Mouse (Mus musculus) heart, postnatal 4 days (tissue): ENCODE data around the gene Slc8a2. TPM values are rescaled to one million over a fixed set of nuclear protein-coding genes. Genes with fewer than 3 reads are reported as not detected.

ENCODE experiments used
- DNase-seq: peaks from one replicate; pipeline ENCODE4 v3.0.0; 2021
- total RNA-seq, 2 experiments: library from RNA; stranded (reverse); gene quantifications; 2 replicates each; pipeline ENCODE4 v1.2.3; 2021

Gene Slc8a2
- total RNA-seq, 2 experiments from 2014 or later = 2.0 TPM

DNA sequence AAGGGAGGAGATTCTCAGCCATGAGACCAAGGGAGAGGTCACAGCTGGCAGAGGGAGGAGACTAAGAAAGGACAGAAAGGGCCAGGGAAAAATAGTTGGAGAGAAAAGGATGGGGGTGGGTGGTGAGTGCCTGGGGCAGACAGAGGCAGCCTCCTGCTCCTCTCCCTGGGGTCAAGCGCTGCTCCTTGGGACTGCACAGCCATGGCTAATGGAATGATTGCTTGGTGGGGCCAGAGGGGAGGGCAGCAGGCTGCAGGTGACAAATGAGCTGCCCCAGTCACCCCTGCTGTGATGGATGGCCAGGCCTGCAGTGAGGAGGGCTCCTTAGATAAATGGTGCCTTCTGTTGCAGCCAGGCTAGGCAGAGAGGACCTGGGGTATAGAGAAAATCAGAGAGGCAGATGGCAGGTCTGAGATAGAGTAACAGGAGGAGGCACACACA lies 42.5 kb downstream of the Slc8a2 start:
- DNase-seq = no peak

DNA sequence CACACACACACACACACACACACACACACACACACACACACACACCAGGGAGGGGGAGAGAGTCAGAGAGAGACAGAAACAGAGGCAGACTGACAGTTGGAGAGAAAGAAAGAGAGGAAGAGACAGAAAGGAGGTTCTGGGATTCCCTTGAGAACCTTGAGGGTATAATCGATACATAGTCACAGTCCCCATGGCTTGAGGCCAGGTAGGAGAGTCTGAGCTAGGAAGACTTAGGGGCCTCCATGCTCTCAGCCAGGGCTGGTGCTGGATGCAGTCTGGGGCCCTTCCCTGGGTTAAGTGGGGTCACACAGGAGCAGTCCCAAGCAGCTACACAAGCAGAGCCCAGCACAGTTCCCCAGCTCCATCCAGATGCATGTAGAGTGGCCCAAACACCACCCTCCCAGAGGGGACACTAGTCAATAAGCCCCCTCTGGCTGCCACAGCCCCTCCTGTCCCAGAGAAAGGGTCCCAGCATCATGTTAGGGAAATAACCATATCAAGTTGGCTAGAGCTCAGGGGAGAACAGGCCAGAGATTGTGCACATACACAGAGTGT lies 43.0 kb downstream of the Slc8a2 start:
- no peak for DNase-seq

DNA sequence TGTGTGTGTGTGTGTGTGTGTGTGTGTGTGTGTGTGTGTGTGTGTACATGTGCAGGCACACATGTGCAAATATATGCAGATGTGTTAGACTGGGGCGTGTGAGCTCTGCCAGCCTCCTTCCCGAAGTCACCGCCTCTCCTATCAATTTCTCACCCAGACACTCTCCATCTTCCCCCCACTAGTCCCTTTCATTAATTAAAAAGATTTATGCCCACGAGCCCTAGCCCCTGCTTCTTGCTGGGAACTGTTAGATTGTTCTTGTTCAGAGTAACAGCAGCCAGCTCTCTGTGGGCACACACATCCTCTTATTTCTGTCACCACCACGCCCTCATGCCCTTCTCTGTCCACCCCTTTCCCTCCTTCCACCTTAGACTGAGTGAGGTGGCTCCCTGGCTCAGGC lies 43.5 kb downstream of the Slc8a2 start:
- no peak for DNase-seq

DNA sequence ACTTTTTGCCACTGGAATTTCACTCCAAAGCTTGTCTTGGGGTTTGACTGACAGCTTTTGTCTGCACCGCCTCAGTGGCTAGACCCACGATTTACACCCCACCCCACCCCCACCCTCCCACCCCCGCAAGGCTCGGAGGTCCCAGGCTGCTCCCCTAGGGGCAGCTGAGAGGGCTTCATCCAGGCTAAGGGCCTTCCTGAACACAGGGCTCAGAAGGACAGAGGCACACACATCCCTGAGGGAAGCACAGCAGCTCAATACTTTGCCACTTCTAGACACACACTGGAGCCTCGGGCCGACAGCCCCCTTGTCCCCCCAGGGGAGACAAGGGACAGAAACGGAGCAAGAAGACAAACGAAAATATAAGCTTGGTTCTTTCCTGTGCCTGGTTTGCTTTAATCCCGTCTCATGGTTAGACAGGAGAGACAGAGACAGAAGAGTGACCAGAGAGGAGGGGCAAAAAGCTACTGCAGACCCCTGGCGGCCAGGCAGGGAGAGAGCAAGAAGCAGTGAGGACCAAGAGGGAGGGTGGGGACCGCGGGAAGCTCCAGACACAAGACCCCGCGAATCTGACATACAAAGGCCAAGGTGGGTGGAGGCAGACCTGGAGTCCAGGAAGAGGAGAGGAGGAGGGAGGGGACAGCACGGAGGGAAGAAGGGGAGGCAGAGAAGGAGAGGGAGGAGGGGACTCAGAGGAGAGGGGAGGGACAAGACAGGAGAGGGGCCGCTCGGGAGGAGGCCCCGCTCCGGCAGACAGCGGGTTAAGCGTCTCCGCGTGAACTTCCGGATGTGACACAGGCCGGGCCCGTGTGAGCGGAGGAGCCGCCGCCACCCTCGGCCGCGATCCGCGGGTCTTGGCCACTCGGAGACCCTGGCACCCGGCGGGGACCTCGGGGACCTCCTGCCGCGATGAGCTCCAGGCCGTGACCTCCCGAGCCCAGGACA lies 45.2 kb downstream of the Slc8a2 start, which contains the start of gene Meis3:
Gene Meis3, plus strand, starts transcription at position 494 of the 945 bp plus-strand sequence.
- peak; percentile 57 for DNase-seq

GRCm38 (mm10) chr7:16175542-16175931 lies 45.9 kb downstream of the Slc8a2 start:
- no peak for DNase-seq

GRCm38 (mm10) chr7:16178114-16178513 lies 48.5 kb downstream of the Slc8a2 start:
- DNase-seq = no peak

DNA sequence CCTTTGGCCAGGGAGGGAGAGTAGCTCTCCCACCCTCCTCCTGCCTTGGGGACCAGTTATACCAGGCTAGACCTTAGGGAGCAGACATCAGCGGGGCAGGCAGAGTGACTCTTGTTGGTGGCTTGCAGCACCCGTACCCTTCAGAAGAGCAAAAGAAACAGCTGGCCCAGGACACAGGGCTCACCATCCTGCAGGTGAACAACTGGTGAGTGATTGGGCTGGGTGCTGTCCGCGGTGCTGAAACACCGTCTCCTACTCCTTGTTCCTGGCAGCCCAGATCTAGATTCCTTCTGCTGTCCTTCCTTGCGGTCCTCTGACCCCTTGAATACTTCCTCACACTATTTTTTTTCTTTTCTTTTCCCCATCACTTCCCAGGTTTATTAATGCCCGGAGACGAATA lies 54.0 kb downstream of the Slc8a2 start:
- peak; percentile 78 for DNase-seq

DNA sequence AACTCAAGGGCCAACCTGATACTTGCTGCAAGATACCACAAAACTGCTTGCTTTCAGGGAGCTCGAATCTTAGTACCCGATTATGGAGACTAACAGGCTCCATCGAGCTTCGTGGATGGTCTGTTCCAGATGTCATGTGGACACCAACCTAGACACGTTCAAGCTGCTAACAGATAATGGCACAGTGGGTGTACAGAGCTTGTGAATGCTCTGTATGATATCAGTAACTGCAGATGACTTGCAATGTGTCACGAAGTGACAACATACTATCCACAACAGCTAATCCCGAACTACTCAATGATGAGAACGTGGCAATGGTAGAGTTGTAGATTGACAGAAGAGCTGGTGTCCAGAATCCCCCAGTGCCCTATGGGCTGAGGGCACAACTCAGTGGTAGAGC lies 57.9 kb downstream of the Slc8a2 start:
- DNase-seq = no peak

DNA sequence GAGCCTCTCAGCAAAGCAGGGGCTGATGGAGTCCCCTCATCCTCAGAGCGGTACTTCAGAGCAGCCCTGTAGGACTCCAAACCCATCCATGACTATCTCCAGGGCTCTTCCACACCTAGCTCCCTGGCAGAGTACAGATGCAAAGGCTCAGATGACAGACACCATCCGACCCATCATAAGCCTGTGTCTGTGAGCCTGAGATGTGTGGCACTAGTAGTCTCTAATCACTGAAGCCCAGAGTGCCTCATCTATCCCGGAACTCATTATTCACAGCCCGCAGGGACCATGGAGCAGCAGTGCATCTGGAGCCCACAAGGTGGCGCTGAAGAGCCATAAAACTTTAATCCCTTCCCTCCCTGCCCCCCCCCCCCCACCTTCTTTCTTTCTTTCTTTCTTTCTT lies 62.7 kb downstream of the Slc8a2 start:
- peak; percentile 84 for DNase-seq

GRCm38 (mm10) chr7:16193702-16194101 lies 64.1 kb downstream of the Slc8a2 start:
- DNase-seq = no peak

DNA sequence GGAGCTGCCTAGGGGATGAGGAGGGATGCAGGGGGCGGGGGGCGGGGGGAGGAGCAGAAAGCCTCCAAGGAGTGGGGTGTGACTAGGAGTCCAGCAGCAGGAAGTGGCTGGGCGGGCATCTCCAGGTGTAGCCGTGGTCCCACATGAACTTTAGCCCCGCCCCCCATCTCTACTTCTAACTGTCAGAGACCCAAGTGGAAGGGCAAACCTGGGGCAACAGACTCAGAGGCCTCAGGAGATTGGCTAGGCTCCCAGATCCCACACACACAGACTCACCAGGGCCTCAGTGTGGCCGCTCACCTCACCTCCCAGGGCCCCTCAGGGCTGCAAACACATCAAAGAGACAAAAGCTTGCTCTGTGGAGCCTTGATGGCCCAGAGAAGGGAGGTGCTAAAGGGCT lies 67.0 kb downstream of the Slc8a2 start:
- DNase-seq = no peak

- DNase-seq = no peak
These were observed 67.5 kb downstream of the Slc8a2 start for GRCm38 (mm10) chr7:16197166-16197565.

- DNase-seq = no peak
These were observed 68.9 kb downstream of the Slc8a2 start for GRCm38 (mm10) chr7:16198540-16198939.

DNA sequence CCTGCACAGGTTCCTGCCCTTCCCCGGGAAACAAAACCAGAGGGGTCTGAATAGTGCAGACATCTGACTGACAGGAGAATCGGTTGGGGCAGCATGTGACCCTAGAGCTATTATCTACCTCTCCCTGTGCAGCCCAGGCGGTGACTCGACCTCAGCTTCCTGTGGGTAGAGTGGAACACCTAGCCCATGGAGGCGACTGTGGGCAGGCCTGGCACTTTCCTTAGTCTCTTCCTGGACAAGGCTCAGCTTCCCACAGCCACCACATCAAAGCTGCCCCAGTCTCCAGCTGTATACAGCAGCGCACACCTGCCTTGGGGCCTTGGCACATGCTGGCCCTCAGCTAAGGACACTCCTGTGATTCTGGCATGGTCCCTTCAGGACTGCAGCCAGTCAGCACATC lies 71.5 kb downstream of the Slc8a2 start:
- no peak for DNase-seq

GRCm38 (mm10) chr7:16202756-16203504 lies 73.3 kb downstream of the Slc8a2 start:
- no peak for DNase-seq

- DNase-seq = no peak
These were observed 73.9 kb downstream of the Slc8a2 start for GRCm38 (mm10) chr7:16203505-16203903.

DNA sequence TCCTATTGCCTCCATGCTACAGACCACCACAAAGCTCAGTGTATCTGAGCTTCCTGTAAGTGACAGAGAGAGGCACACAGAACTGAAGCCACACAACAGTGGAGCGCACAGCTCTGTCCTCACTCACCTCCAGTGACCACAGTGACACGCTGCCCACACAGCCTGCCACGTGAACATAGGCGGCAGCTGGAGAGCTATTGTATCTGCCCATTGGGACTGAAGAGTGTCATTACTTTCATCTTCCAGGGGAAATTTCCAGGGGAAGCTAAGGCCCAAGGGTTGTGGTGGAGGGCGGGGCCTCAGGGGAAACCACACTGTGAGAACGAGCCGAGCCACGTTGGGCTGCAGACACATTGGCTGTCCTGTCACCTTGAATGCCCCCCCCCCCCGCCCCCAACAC lies 75.2 kb downstream of the Slc8a2 start:
- no peak for DNase-seq

DNA sequence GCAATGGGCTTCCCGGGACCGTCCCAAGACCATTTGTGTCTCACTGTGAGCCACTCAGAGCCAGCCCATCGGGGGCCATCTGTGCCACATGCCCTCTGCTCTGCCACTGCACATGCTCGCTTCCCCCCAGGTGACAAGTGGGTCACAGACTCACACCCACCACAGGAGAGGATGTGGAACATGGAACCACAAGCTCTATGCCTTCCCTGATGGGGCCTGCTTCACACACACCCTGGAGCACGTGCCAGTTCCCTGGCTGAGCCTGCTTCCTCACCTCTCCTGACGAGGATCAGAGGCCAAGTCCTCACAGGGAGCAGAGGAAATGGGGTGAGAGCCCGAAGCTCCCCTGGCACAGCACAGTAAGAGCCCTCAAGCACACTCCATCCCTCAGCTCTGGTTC lies 77.5 kb downstream of the Slc8a2 start:
- no peak for DNase-seq

DNA sequence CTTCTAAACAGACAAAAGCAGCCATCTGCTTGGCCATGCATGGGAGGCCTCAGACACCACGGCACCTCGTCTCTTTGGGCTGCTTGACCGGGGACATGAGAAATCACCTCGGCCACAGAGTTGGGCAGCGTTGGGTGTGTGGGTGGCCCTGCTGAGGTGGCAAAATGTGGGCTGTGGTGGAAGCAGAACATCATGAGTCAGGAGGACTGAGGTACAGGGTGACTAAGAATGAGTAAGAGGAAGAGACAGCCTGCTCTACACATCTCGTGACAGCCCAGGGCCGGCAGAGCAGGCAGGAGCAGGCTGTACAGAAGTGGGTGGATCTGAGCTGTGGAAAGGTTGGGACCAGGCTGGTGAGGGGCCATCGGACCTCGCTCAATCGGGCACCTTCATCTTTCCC lies 77.9 kb downstream of the Slc8a2 start:
- no peak for DNase-seq

DNA sequence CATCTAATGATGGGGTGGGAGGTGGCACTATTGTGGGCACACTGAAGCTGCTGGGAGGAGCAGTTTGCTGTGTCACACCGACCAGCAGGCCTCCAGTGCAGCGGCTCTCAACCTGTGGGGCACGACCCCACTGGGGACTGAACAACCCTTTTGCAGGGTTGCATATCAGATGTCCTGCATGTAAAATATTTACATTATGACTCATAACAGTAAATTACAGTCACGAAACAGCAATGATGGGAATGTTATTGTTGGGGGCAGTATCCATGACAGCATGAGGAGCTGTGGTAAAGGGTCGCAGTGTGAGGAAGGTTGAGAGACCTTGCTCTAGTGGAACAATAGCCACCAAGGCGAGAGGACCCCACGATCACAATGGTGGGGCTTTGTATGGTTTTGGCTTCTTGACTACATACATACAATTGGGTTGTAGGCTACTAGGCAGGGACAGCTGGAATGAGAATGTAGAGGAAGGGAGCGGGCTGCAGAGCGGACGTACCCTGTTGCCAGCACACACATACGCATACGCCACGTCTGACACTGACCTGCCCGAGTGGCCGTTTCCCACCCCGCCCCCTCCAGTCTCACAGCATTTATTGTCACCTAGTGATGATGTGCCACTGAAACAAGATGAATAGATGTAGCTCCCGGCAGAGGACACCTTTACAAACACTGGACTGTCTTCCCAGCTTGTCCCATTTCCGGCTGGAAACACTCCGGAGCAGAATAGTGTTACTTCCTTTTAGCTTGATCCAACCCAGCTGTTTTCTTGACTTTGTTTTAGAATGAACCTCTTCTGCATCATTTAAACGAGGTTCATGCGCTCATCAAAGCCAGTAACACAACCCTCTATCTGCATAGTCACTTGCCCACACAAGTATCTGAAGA lies 79.4 kb downstream of the Slc8a2 start:
- no peak for DNase-seq
